Mouse (Mus musculus) embryonic facial prominence, embryonic 14.5 days (tissue): ENCODE measurements at regions not wholly inside any gene's neighbourhood (a gene's known extent, or its start where the extent isn't known, plus 50 kb on each side); places are given as distances from the start of the nearest gene placed in this dataset.

Source experiments
- ATAC-seq: fragments of 200-750 bp; cut with Nextera tagmentation; 2 replicates; pipeline ENCODE4 v1.8.0; 2017; ENCODE audit warnings: low read depth, moderate number of reproducible peaks, moderate TSS enrichment
- DNase-seq: peaks from one replicate; pipeline ENCODE4 v3.0.0-alpha.2; 2015; ENCODE audit warnings: low spot score
- H3K27ac ChIP-seq: fragments of 300-500 bp; sonication (generic); replicated peaks from 2 replicates; pipeline ENCODE4 v1.5.1; 2014; ENCODE audit warnings: low read depth, mild to moderate bottlenecking, low read length, moderate library complexity
- H3K27me3 ChIP-seq: fragments of 300-500 bp; sonication (generic); replicated peaks from 2 replicates; pipeline ENCODE4 v1.6.1; 2014; ENCODE audit warnings: low read length; ENCODE audit not compliant: control insufficient read depth, insufficient read depth
- H3K36me3 ChIP-seq: fragments of 300-500 bp; sonication (generic); 2 replicates; pipeline ENCODE4 v1.6.1; 2014; ENCODE audit warnings: low read length, mixed read lengths; ENCODE audit not compliant: control insufficient read depth, insufficient read depth
- H3K4me1 ChIP-seq: fragments of 300-500 bp; sonication (generic); 2 replicates; pipeline ENCODE4 v1.6.1; 2014; ENCODE audit warnings: antibody characterized with exemption, low read length; ENCODE audit not compliant: control insufficient read depth, insufficient read depth
- H3K4me2 ChIP-seq: fragments of 300-500 bp; sonication (generic); 2 replicates; pipeline ENCODE4 v1.6.1; 2014; ENCODE audit warnings: low read depth, mild to moderate bottlenecking, low read length, moderate library complexity, mixed read lengths
- H3K4me3 ChIP-seq: fragments of 300-500 bp; sonication (generic); 2 replicates; pipeline ENCODE4 v1.5.1; 2014; ENCODE audit warnings: low read depth, mild to moderate bottlenecking, low read length
- H3K9ac ChIP-seq: fragments of 300-500 bp; sonication (generic); 2 replicates; pipeline ENCODE4 v1.6.1; 2014; ENCODE audit warnings: low read depth, mild to moderate bottlenecking, low read length, moderate library complexity, mixed read lengths
- H3K9me3 ChIP-seq: fragments of 300-500 bp; sonication (generic); 2 replicates; pipeline ENCODE4 v1.6.1; 2016; ENCODE audit warnings: low read length; ENCODE audit not compliant: control insufficient read depth
- WGBS: fragments of 180-500 bp; shearing (Covaris S2); extraction: QIAGEN DNeasy Blood & Tissue Kit; methylation state at CpG from one replicate; pipeline ENCODE4 v1.1.7; 2014; 5-methylcytosine and 5-hydroxymethylcytosine counted together

- DNase-seq (no peak), ATAC-seq (no peak)
- Histone ChIP-seq H3K27ac (no peak overlapping the region), H3K27me3 (no peaks in the 10 kb centered on the region), H3K4me2 (no peak overlapping the region), H3K9me3 (no peaks in the 10 kb centered on the region), H3K4me3 (no peak overlapping the region), H3K36me3 (no peaks in the 10 kb centered on the region), H3K4me1 (no peaks in the 10 kb centered on the region), H3K9ac (no peak overlapping the region)
These were observed 137.4 kb upstream of the B430305J03Rik start for GRCm38 (mm10) chr3:61503178-61503577.

GRCm38 (mm10) chr3:61494835-61495234, 129.1 kb upstream of the B430305J03Rik start:
- no peak overlapping the region for H3K27ac ChIP-seq
- no peaks in the 10 kb centered on the region for H3K36me3 ChIP-seq
- 88% methylated on average over 2 of the region's 2 CpGs for WGBS
- DNase-seq, result no peak
- no peak overlapping the region for H3K4me2 ChIP-seq
- no peak for ATAC-seq
- H3K4me1 ChIP-seq, result no peaks in the 10 kb centered on the region
- H3K9me3 ChIP-seq, result no peaks in the 10 kb centered on the region
- H3K9ac ChIP-seq, result no peak overlapping the region
- H3K27me3 ChIP-seq, result no peaks in the 10 kb centered on the region
- H3K4me3 ChIP-seq, result no peak overlapping the region

- no peak overlapping the region for H3K27ac ChIP-seq
- H3K36me3 ChIP-seq, result no peaks in the 10 kb centered on the region
- no peak overlapping the region for H3K4me2 ChIP-seq
- ATAC-seq (no peak), DNase-seq (no peak)
- WGBS, result 68% methylated on average over 5 of the region's 5 CpGs
- H3K9ac ChIP-seq, result no peak overlapping the region
- H3K4me1 ChIP-seq, result no peaks in the 10 kb centered on the region
- H3K4me3 ChIP-seq, result no peak overlapping the region
- no peaks in the 10 kb centered on the region for H3K9me3 ChIP-seq
- no peaks in the 10 kb centered on the region for H3K27me3 ChIP-seq
These were observed 121.1 kb upstream of the B430305J03Rik start for GRCm38 (mm10) chr3:61486808-61487389.

- Histone ChIP-seq H3K9ac (no peak overlapping the region), H3K36me3 (no peaks in the 10 kb centered on the region), H3K4me1 (no peaks in the 10 kb centered on the region), H3K27me3 (no peaks in the 10 kb centered on the region), H3K4me3 (no peak overlapping the region), H3K9me3 (no peaks in the 10 kb centered on the region), H3K27ac (no peak overlapping the region), H3K4me2 (no peak overlapping the region)
- ATAC-seq (no peak), DNase-seq (no peak)
- WGBS, result 70% methylated on average over 3 of the region's 3 CpGs
These were observed 113.3 kb upstream of the B430305J03Rik start for GRCm38 (mm10) chr3:61478861-61479584.

GRCm38 (mm10) chr3:61475018-61475417, 109.3 kb upstream of the B430305J03Rik start:
- no peak overlapping the region for H3K4me2 ChIP-seq
- no peak for DNase-seq
- no peak for ATAC-seq
- WGBS, result 65% methylated on average over 2 of the region's 2 CpGs
- H3K36me3 ChIP-seq, result no peaks in the 10 kb centered on the region
- H3K4me3 ChIP-seq, result no peak overlapping the region
- H3K4me1 ChIP-seq, result no peaks in the 10 kb centered on the region
- H3K27me3 ChIP-seq, result no peaks in the 10 kb centered on the region
- no peak overlapping the region for H3K9ac ChIP-seq
- H3K9me3 ChIP-seq, result no peaks in the 10 kb centered on the region
- H3K27ac ChIP-seq, result no peak overlapping the region

- Histone ChIP-seq H3K36me3 (no peaks in the 10 kb centered on the region), H3K27me3 (no peaks in the 10 kb centered on the region), H3K4me3 (no peak overlapping the region), H3K4me1 (no peaks in the 10 kb centered on the region), H3K9ac (no peak overlapping the region), H3K9me3 (no peaks in the 10 kb centered on the region), H3K27ac (no peak overlapping the region), H3K4me2 (no peak overlapping the region)
- DNase-seq (peak; percentile 56), ATAC-seq (no peak)
- 29% methylated on average over 3 of the region's 3 CpGs for WGBS
These were observed 101.4 kb upstream of the B430305J03Rik start for GRCm38 (mm10) chr3:61467158-61467557.

- no peak overlapping the region for H3K4me2 ChIP-seq
- no peak overlapping the region for H3K4me3 ChIP-seq
- H3K4me1 ChIP-seq, result no peaks in the 10 kb centered on the region
- no peak overlapping the region for H3K9ac ChIP-seq
- no peaks in the 10 kb centered on the region for H3K9me3 ChIP-seq
- ATAC-seq (no peak), DNase-seq (peak; percentile 4)
- no peak overlapping the region for H3K27ac ChIP-seq
- no peaks in the 10 kb centered on the region for H3K27me3 ChIP-seq
- no peaks in the 10 kb centered on the region for H3K36me3 ChIP-seq
- WGBS, result 58% methylated on average over 2 of the region's 2 CpGs
These were observed 100.9 kb upstream of the B430305J03Rik start for GRCm38 (mm10) chr3:61466641-61467040.

GRCm38 (mm10) chr3:61460076-61460475, 94.3 kb upstream of the B430305J03Rik start:
- H3K9me3 ChIP-seq, result no peaks in the 10 kb centered on the region
- no peaks in the 10 kb centered on the region for H3K27me3 ChIP-seq
- ATAC-seq (no peak), DNase-seq (no peak)
- H3K9ac ChIP-seq, result no peak overlapping the region
- no peaks in the 10 kb centered on the region for H3K4me1 ChIP-seq
- no peaks in the 10 kb centered on the region for H3K36me3 ChIP-seq
- H3K27ac ChIP-seq, result no peak overlapping the region
- H3K4me2 ChIP-seq, result no peak overlapping the region
- no peak overlapping the region for H3K4me3 ChIP-seq

- no peaks in the 10 kb centered on the region for H3K27me3 ChIP-seq
- H3K36me3 ChIP-seq, result no peaks in the 10 kb centered on the region
- DNase-seq (no peak), ATAC-seq (no peak)
- WGBS, result 72% methylated on average over 2 of the region's 2 CpGs
- H3K27ac ChIP-seq, result no peak overlapping the region
- no peak overlapping the region for H3K4me2 ChIP-seq
- H3K4me3 ChIP-seq, result no peak overlapping the region
- no peaks in the 10 kb centered on the region for H3K4me1 ChIP-seq
- no peaks in the 10 kb centered on the region for H3K9me3 ChIP-seq
- no peak overlapping the region for H3K9ac ChIP-seq
These were observed 90.8 kb upstream of the B430305J03Rik start for GRCm38 (mm10) chr3:61456598-61456997.
